In genomic region chr10:21993515-21994373, GRCm38 (mm10) we compare ENCODE assay signal across 8 mouse cellular contexts.
DNase-seq lines count a peak whose midpoint lies in the region; ATAC-seq and TF ChIP-seq lines count a peak whose summit lies in the region.

No protein-coding gene starts in this region.

- ATAC-seq in erythroid progenitor cell, adult 5-6 weeks (replicated peaks; ENCODE audit: low FRiP score, poor library complexity, severe bottlenecking) = 0 out of 2 replicates have a peak, but pooled peaks have one; percentile 23
- ATAC-seq in heart, postnatal 0 days (ENCODE audit: insufficient read depth, low read depth) = peak; percentile 52

- peak overlapping the region; percentile 90 for H3K9ac ChIP-seq in heart, postnatal 0 days (replicated peaks; ENCODE audit: low read depth, low read length)

- peak overlapping the region; percentile 99 for H3K27ac ChIP-seq in heart, postnatal 0 days (ENCODE audit: low read depth)
- peak overlapping the region; percentile 94 for H3K27ac ChIP-seq in small intestine, adult 2 months (ENCODE audit: insufficient read depth, low read depth, low read length)

- WGBS in heart, postnatal 0 days = under 1% methylated on average over 53 of the region's 60 CpGs
- 2% methylated on average over 60 of the region's 60 CpGs for WGBS in small intestine, adult 2 months

- peak overlapping the region; percentile 93 for H3K4me2 ChIP-seq in heart, postnatal 0 days (ENCODE audit: low read depth, low read length)

- peaks cover 4% of the 10 kb centered on the region; the same call in 1 of the 2 replicates for H3K27me3 ChIP-seq in heart, postnatal 0 days (ENCODE audit: control insufficient read depth, insufficient read depth, low read length)
- H3K27me3 ChIP-seq in small intestine, adult 2 months (ENCODE audit: control insufficient read depth, insufficient read depth, low read length) = no peaks in the 10 kb centered on the region

- peak; percentile 92 for TF ChIP-seq EP300 in heart, postnatal 0 days (IDR thresholded peaks at IDR 0.05; ENCODE audit: low read depth)

- peaks cover 29% of the 10 kb centered on the region for H3K36me3 ChIP-seq in heart, postnatal 0 days (replicated peaks; ENCODE audit: control insufficient read depth, insufficient read depth, low read length)
- H3K36me3 ChIP-seq in small intestine, adult 2 months (ENCODE audit: control insufficient read depth, insufficient read depth, low read length) = peaks cover 29% of the 10 kb centered on the region

- H3K9me3 ChIP-seq in heart, postnatal 0 days (replicated peaks; ENCODE audit: control insufficient read depth, low read length) = no peaks in the 10 kb centered on the region

- peak overlapping the region; percentile 81 for H3K4me3 ChIP-seq in heart, postnatal 0 days (ENCODE audit: low read depth, low read length)
- peak overlapping the region; percentile 90 for H3K4me3 ChIP-seq in small intestine, adult 2 months (ENCODE audit: low read depth, low read length)

- H3K4me1 ChIP-seq in heart, postnatal 0 days (ENCODE audit: control insufficient read depth, insufficient read depth) = no peaks in the 10 kb centered on the region
- H3K4me1 ChIP-seq in small intestine, adult 2 months (ENCODE audit: control insufficient read depth, insufficient read depth, insufficient read length, low read length) = peaks cover 6% of the 10 kb centered on the region; the same call in 1 of the 2 replicates

- peak; percentile 74 for DNase-seq in embryo, embryonic 10 days (ENCODE audit: low spot score)
- no peak for DNase-seq in embryo, embryonic 9.5 days (ENCODE audit: extremely low spot score)
- DNase-seq in adrenal gland, postnatal 25 days = peak; percentile 71
- DNase-seq in heart, postnatal 0 days (ENCODE audit: low spot score) = peak; percentile 80
- DNase-seq in kidney, postnatal 14 days = peak; percentile 88
- peak; percentile 72 for DNase-seq in lung, postnatal 25 days (ENCODE audit: low spot score)

- TF ChIP-seq POLR2A in small intestine, adult 2 months (IDR thresholded peaks at IDR 0.05; ENCODE audit: low read depth, low read length) = no peak; the same call in 1 of the 2 replicates

- TF ChIP-seq CTCF in heart, postnatal 0 days (IDR thresholded peaks at IDR 0.05; ENCODE audit: low read depth) = no peak
- no peak for TF ChIP-seq CTCF in small intestine, adult 2 months (IDR thresholded peaks at IDR 0.05; ENCODE audit: extremely low read depth, insufficient read length, insufficient replicate concordance, low read depth, low read length)
